Mouse (Mus musculus) CH12.LX (cell line): ENCODE measurements at regions not wholly inside any gene's neighbourhood (a gene's known extent, or its start where the extent isn't known, plus 50 kb on each side); places are given as distances from the start of the nearest gene placed in this dataset.

Experiments
- DNase-seq: peaks from one replicate; pipeline ENCODE4 v3.0.0-alpha.2; 2013; ENCODE audit errors: extremely low read depth
- H3K27ac ChIP-seq: 2 replicates; pipeline ENCODE4 v1.5.1; 2012; ENCODE audit warnings: low read depth, mild to moderate bottlenecking, control low read depth, moderate library complexity; ENCODE audit not compliant: insufficient read depth
- H3K27me3 ChIP-seq: replicated peaks from 2 replicates; pipeline ENCODE3; 2012; ENCODE audit warnings: inconsistent platforms
- H3K36me3 ChIP-seq, 2 experiments: replicated peaks in 1 of 2; 2 replicates each; pipeline versions ENCODE3 to v1.6.1; 2012; ENCODE audit warnings: inconsistent platforms in 1 of 2, low read length in 1 of 2, mild to moderate bottlenecking in 1 of 2, mixed read lengths in 1 of 2, moderate library complexity in 1 of 2; ENCODE audit not compliant: control insufficient read depth in 1 of 2, insufficient read depth in 1 of 2
- H3K4me1 ChIP-seq, 2 experiments: 2 replicates each; pipeline ENCODE4 v1.6.1; 2012; ENCODE audit warnings: inconsistent platforms in 1 of 2, moderate library complexity in 1 of 2; ENCODE audit not compliant: insufficient read depth in 2 of 2, control insufficient read depth in 1 of 2
- H3K4me2 ChIP-seq: 2 replicates; pipeline ENCODE4 v1.6.1; 2012; ENCODE audit warnings: low read depth, mild to moderate bottlenecking, control low read depth; ENCODE audit not compliant: poor library complexity, insufficient read depth, severe bottlenecking
- H3K4me3 ChIP-seq, 3 experiments: fragments of 150-350 bp in 1 of 3; sonication (generic) in 1 of 3; replicated peaks in 1 of 3; 2 replicates each; pipeline versions ENCODE3 to v1.5.1; 2011 to 2012; ENCODE audit warnings: low read depth in 2 of 3, low read length in 2 of 3, mild to moderate bottlenecking in 2 of 3, moderate library complexity in 2 of 3, control low read depth in 1 of 3, improper control_type of control experiment in 1 of 3, inconsistent platforms in 1 of 3, mixed read lengths in 1 of 3; ENCODE audit not compliant: poor library complexity in 1 of 3
- H3K79me2 ChIP-seq: replicated peaks from 2 replicates; pipeline ENCODE4 v1.6.1; 2012; ENCODE audit warnings: mild to moderate bottlenecking, moderate library complexity; ENCODE audit not compliant: control insufficient read depth, poor library complexity, insufficient read depth, severe bottlenecking; ENCODE audit errors: extremely low read depth
- H3K9ac ChIP-seq: 2 replicates; pipeline ENCODE4 v1.6.1; 2012; ENCODE audit warnings: low read depth, mild to moderate bottlenecking, control low read depth, moderate library complexity; ENCODE audit not compliant: insufficient read depth
- H3K9me3 ChIP-seq: replicated peaks from 2 replicates; pipeline ENCODE3; 2012; ENCODE audit warnings: low read length, inconsistent platforms, mixed read lengths
- BHLHE40 ChIP-seq: IDR thresholded peaks from 2 replicates; pipeline ENCODE4 v1.6.1; 2011; ENCODE audit warnings: mild to moderate bottlenecking, low read depth, low read length, improper control_type of control experiment
- CHD1 ChIP-seq: IDR thresholded peaks from 2 replicates; pipeline ENCODE4 v1.6.1; 2012; ENCODE audit warnings: low read depth, low read length, improper control_type of control experiment, inconsistent platforms
- CHD2 ChIP-seq: IDR thresholded peaks from 2 replicates; pipeline ENCODE4 v1.6.1; 2011; ENCODE audit warnings: low read length, improper control_type of control experiment
- CTCF ChIP-seq, 2 experiments: IDR thresholded peaks in 1 of 2; conservative IDR thresholded peaks in 1 of 2; 2 replicates each; pipeline ENCODE4 v1.5.1; 2011 to 2012; ENCODE audit warnings: low read depth in 2 of 2, low read length in 2 of 2, improper control_type of control experiment in 1 of 2, inconsistent platforms in 1 of 2, mild to moderate bottlenecking in 1 of 2, moderate library complexity in 1 of 2
- E2F4 ChIP-seq: IDR thresholded peaks from 2 replicates; pipeline ENCODE4 v1.6.1; 2011; ENCODE audit warnings: low read depth, low read length, improper control_type of control experiment; ENCODE audit not compliant: insufficient replicate concordance
- ELF1 ChIP-seq: IDR thresholded peaks from 2 replicates; pipeline ENCODE4 v1.6.1; 2014; ENCODE audit warnings: low read depth, mild to moderate bottlenecking, inconsistent platforms, low read length, improper control_type of control experiment
- EP300 ChIP-seq: IDR thresholded peaks from 2 replicates; pipeline ENCODE4 v1.6.1; 2011; ENCODE audit warnings: low read length, improper control_type of control experiment
- GABPA ChIP-seq: IDR thresholded peaks from 2 replicates; pipeline ENCODE4 v1.6.1; 2012; ENCODE audit warnings: low read depth, low read length, improper control_type of control experiment, inconsistent platforms; ENCODE audit not compliant: insufficient replicate concordance
- HCFC1 ChIP-seq: IDR thresholded peaks from 2 replicates; pipeline ENCODE4 v1.6.1; 2012; ENCODE audit warnings: low read depth, mild to moderate bottlenecking, inconsistent platforms, low read length, improper control_type of control experiment
- KAT2A ChIP-seq: IDR thresholded peaks from 2 replicates; pipeline ENCODE4 v1.6.1; 2012; ENCODE audit warnings: low read length, improper control_type of control experiment, inconsistent platforms; ENCODE audit not compliant: insufficient replicate concordance
- MAZ ChIP-seq: IDR thresholded peaks from 2 replicates; pipeline ENCODE4 v1.6.1; 2012; ENCODE audit warnings: low read depth, mild to moderate bottlenecking, inconsistent platforms, low read length, improper control_type of control experiment, moderate library complexity
- MEF2A ChIP-seq: IDR thresholded peaks from 2 replicates; pipeline ENCODE4 v1.6.1; 2014; ENCODE audit warnings: low read depth, mild to moderate bottlenecking, inconsistent platforms, low read length, improper control_type of control experiment, borderline replicate concordance
- MXI1 ChIP-seq: IDR thresholded peaks from 2 replicates; pipeline ENCODE4 v1.6.1; 2011; ENCODE audit warnings: mild to moderate bottlenecking, low read depth, low read length, improper control_type of control experiment
- MYC ChIP-seq: IDR thresholded peaks from 2 replicates; pipeline ENCODE4 v1.6.1; 2011; ENCODE audit warnings: low read depth, mild to moderate bottlenecking, improper control_type of control experiment, low read length
- NELFE ChIP-seq: IDR thresholded peaks from 2 replicates; pipeline ENCODE4 v1.6.1; 2011; ENCODE audit warnings: low read depth, low read length, improper control_type of control experiment
- RCOR1 ChIP-seq: conservative IDR thresholded peaks from 2 replicates; pipeline ENCODE4 v1.6.1; 2012; ENCODE audit warnings: low read depth, mild to moderate bottlenecking, inconsistent platforms, low read length, improper control_type of control experiment
- SIN3A ChIP-seq: IDR thresholded peaks from 2 replicates; pipeline ENCODE4 v1.6.1; 2012; ENCODE audit warnings: low read length, improper control_type of control experiment, inconsistent platforms
- UBTF ChIP-seq: IDR thresholded peaks from 2 replicates; pipeline ENCODE4 v1.6.1; 2012; ENCODE audit warnings: low read depth, mild to moderate bottlenecking, inconsistent platforms, low read length, improper control_type of control experiment, moderate library complexity
- USF1 ChIP-seq: IDR thresholded peaks from 2 replicates; pipeline ENCODE4 v1.6.1; 2014; ENCODE audit warnings: low read depth, mild to moderate bottlenecking, inconsistent platforms, low read length, improper control_type of control experiment
- USF2 ChIP-seq: conservative IDR thresholded peaks from 2 replicates; pipeline ENCODE4 v1.6.1; 2011; ENCODE audit warnings: low read depth, low read length, improper control_type of control experiment
- ZKSCAN1 ChIP-seq: IDR thresholded peaks from 2 replicates; pipeline ENCODE4 v1.6.1; 2012; ENCODE audit warnings: low read depth, inconsistent platforms, low read length, improper control_type of control experiment, borderline replicate concordance
- ZMIZ1 ChIP-seq: IDR thresholded peaks from 2 replicates; pipeline ENCODE4 v1.6.1; 2012; ENCODE audit warnings: low read depth, mild to moderate bottlenecking, inconsistent platforms, low read length, improper control_type of control experiment
- ZNF384 ChIP-seq: IDR thresholded peaks from 2 replicates; pipeline ENCODE4 v1.6.1; 2012; ENCODE audit warnings: low read depth, low read length, improper control_type of control experiment, inconsistent platforms
- dilution Hi-C: fragments of 300-500 bp; cut with MboI; formaldehyde crosslinking; loops from 2 replicates; pipeline ENCODE4 v1.14.3; 2020; ENCODE audit warnings: low sequenced_read_pairs; ENCODE audit not compliant: extremely low pct_unique_long_range_greater_than_20kb, extremely low pct_ligation_motif_present
- in situ Hi-C: fragments of 300-500 bp; cut with MboI; formaldehyde crosslinking; loops from 3 replicates; pipeline ENCODE4 v1.14.3; 2019; ENCODE audit warnings: low sequenced_read_pairs, low pct_ligation_motif_present, low pct_unique_long_range_greater_than_20kb, mixed read lengths

DNA sequence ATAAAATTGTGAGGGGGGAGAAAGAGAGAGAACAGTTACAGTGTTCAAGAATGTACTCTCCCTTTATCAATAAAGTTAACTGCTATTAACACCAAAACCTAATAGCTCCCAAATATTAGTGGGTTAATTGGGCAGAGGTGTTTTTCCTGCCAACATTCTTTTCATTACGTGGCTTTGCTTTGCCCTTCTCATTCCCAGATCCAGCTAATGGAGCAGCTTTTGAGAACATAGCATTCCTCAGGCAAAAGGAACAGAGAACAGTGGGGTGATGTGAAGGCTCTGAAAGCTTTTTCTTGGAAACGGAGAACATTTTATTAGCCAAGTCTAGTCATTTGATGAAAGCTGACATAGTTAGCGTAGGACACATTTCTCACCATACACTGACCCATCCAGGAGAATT lies 271.2 kb upstream of the Flrt2 start:
- Histone ChIP-seq H3K4me1 (no peaks in the 10 kb centered on the region), H3K36me3 (no peaks in the 10 kb centered on the region)

DNA sequence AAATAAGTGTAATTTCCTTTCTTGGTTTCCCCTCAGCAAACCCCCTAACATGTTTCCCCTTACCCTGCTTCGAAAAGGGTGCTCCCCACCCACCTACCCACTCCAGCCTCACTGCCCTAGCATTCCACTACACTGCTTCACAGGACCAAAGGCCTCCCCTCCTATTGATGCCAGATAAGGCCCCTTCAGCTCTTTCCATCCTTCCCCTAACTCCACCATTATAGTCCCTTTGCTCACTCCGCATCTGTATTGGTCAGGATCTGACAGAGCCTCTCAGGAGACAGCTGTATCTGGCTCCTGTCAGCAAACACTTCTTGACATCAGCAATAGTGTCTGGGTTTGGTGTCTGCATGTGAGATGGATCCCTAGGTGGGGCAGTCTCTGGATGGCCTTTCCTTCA lies 267.3 kb upstream of the Flrt2 start:
- Histone ChIP-seq H3K4me3 (no peak overlapping the region), H3K79me2 (no peaks in the 10 kb centered on the region), H3K9ac (no peak overlapping the region), H3K4me1 (no peaks in the 10 kb centered on the region), H3K4me2 (no peak overlapping the region), H3K27ac (no peak overlapping the region), H3K27me3 (no peaks in the 10 kb centered on the region), H3K9me3 (peaks cover 17% of the 10 kb centered on the region), H3K36me3 (no peaks in the 10 kb centered on the region)
- in situ Hi-C loops (no loop called here), dilution Hi-C loops (no loop called here)
- TF ChIP-seq USF2 (no peak), CHD1 (no peak), GABPA (no peak), CTCF (conservative IDR thresholded peaks at IDR 0.05 in 1 of 2, IDR thresholded peaks at IDR 0.05 in 1 of 2; ENCODE audit: low read depth in 2 of 2, low read length in 2 of 2) (no peak), HCFC1 (no peak), SIN3A (no peak), E2F4 (no peak), UBTF (no peak), ZMIZ1 (no peak), MYC (no peak), NELFE (no peak), USF1 (no peak), MEF2A (no peak), RCOR1 (no peak), ELF1 (no peak), MAZ (no peak), BHLHE40 (no peak)
- no peak for DNase-seq

More for the DNA sequence above, 271.2 kb upstream of the Flrt2 start:
- dilution Hi-C loops (no loop called here), in situ Hi-C loops (no loop called here)
- TF ChIP-seq ZKSCAN1 (no peak), MXI1 (no peak), KAT2A (no peak), EP300 (no peak), ZNF384 (no peak), CHD2 (no peak)
- Histone ChIP-seq H3K4me3 (no peak overlapping the region), H3K9ac (no peak overlapping the region), H3K27me3 (no peaks in the 10 kb centered on the region), H3K27ac (no peak overlapping the region), H3K9me3 (peaks cover 10% of the 10 kb centered on the region), H3K79me2 (no peaks in the 10 kb centered on the region), H3K4me2 (no peak overlapping the region)
- no peak for DNase-seq
